Mouse (Mus musculus) E14TG2a.4 (cell line): ENCODE data around the gene Tas1r2.

ENCODE experiments used
- CTCF ChIP-seq: conservative IDR thresholded peaks from 2 replicates; pipeline ENCODE4 v1.5.1; 2014; ENCODE audit warnings: low read length
- NANOG ChIP-seq: IDR thresholded peaks from 2 replicates; pipeline ENCODE4 v1.6.1; 2014; ENCODE audit warnings: borderline replicate concordance, low read length, mixed read lengths
- POU5F1 ChIP-seq: IDR thresholded peaks from 2 replicates; pipeline ENCODE4 v1.6.1; 2014; ENCODE audit warnings: low read length, borderline replicate concordance

DNA sequence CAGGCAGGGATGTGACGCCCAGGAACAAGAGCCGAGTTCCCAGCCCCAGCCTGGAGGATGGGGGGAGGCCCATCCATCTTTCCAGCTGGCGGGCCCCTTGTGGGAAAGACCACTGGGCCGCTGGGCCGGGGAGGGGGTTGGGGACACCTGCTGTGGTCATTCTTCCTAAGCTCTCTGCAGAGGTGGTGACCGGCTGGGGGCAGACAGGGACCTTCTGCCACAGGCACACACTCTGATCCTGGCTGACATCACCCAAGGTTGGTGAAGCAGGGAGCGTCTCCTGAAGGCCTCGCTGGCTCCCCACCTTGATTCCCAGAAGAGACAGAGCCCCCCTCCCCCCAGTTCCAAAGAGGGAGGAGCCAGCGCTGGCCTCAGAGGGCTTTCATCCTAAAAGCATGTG lies 44.4 kb downstream of the Tas1r2 start:
- no peak for TF ChIP-seq CTCF
- TF ChIP-seq NANOG = no peak
- no peak for TF ChIP-seq POU5F1
